Mouse (Mus musculus) CH12.LX (cell line): Measurements from ENCODE around the gene Serpina1f. TPM values are rescaled to one million over a fixed set of nuclear protein-coding genes. Genes with fewer than 3 reads are reported as not detected.
"Not testable (repeated sequence)": the region's sequence is repeated elsewhere in the genome, so short reads cannot be mapped to it uniquely, and the experiment has no call there.

Source experiments
- DNase-seq: peaks from one replicate; pipeline ENCODE4 v3.0.0-alpha.2; 2013; ENCODE audit errors: extremely low read depth
- H3K27ac ChIP-seq: 2 replicates; pipeline ENCODE4 v1.5.1; 2012; ENCODE audit warnings: low read depth, mild to moderate bottlenecking, control low read depth, moderate library complexity; ENCODE audit not compliant: insufficient read depth
- H3K27me3 ChIP-seq: replicated peaks from 2 replicates; pipeline ENCODE3; 2012; ENCODE audit warnings: inconsistent platforms
- H3K36me3 ChIP-seq, 2 experiments: replicated peaks in 1 of 2; 2 replicates each; pipeline versions ENCODE3 to v1.6.1; 2012; ENCODE audit warnings: inconsistent platforms in 1 of 2, low read length in 1 of 2, mild to moderate bottlenecking in 1 of 2, mixed read lengths in 1 of 2, moderate library complexity in 1 of 2; ENCODE audit not compliant: control insufficient read depth in 1 of 2, insufficient read depth in 1 of 2
- H3K4me1 ChIP-seq, 2 experiments: 2 replicates each; pipeline ENCODE4 v1.6.1; 2012; ENCODE audit warnings: inconsistent platforms in 1 of 2, moderate library complexity in 1 of 2; ENCODE audit not compliant: insufficient read depth in 2 of 2, control insufficient read depth in 1 of 2
- H3K4me2 ChIP-seq: 2 replicates; pipeline ENCODE4 v1.6.1; 2012; ENCODE audit warnings: low read depth, mild to moderate bottlenecking, control low read depth; ENCODE audit not compliant: poor library complexity, insufficient read depth, severe bottlenecking
- H3K4me3 ChIP-seq, 3 experiments: fragments of 150-350 bp in 1 of 3; sonication (generic) in 1 of 3; replicated peaks in 1 of 3; 2 replicates each; pipeline versions ENCODE3 to v1.5.1; 2011 to 2012; ENCODE audit warnings: low read depth in 2 of 3, low read length in 2 of 3, mild to moderate bottlenecking in 2 of 3, moderate library complexity in 2 of 3, control low read depth in 1 of 3, improper control_type of control experiment in 1 of 3, inconsistent platforms in 1 of 3, mixed read lengths in 1 of 3; ENCODE audit not compliant: poor library complexity in 1 of 3
- H3K79me2 ChIP-seq: replicated peaks from 2 replicates; pipeline ENCODE4 v1.6.1; 2012; ENCODE audit warnings: mild to moderate bottlenecking, moderate library complexity; ENCODE audit not compliant: control insufficient read depth, poor library complexity, insufficient read depth, severe bottlenecking; ENCODE audit errors: extremely low read depth
- H3K9ac ChIP-seq: 2 replicates; pipeline ENCODE4 v1.6.1; 2012; ENCODE audit warnings: low read depth, mild to moderate bottlenecking, control low read depth, moderate library complexity; ENCODE audit not compliant: insufficient read depth
- H3K9me3 ChIP-seq: replicated peaks from 2 replicates; pipeline ENCODE3; 2012; ENCODE audit warnings: low read length, inconsistent platforms, mixed read lengths
- CTCF ChIP-seq, 2 experiments: IDR thresholded peaks in 1 of 2; conservative IDR thresholded peaks in 1 of 2; 2 replicates each; pipeline ENCODE4 v1.5.1; 2011 to 2012; ENCODE audit warnings: low read depth in 2 of 2, low read length in 2 of 2, improper control_type of control experiment in 1 of 2, inconsistent platforms in 1 of 2, mild to moderate bottlenecking in 1 of 2, moderate library complexity in 1 of 2
- E2F4 ChIP-seq: IDR thresholded peaks from 2 replicates; pipeline ENCODE4 v1.6.1; 2011; ENCODE audit warnings: low read depth, low read length, improper control_type of control experiment; ENCODE audit not compliant: insufficient replicate concordance
- ELF1 ChIP-seq: IDR thresholded peaks from 2 replicates; pipeline ENCODE4 v1.6.1; 2014; ENCODE audit warnings: low read depth, mild to moderate bottlenecking, inconsistent platforms, low read length, improper control_type of control experiment
- ETS1 ChIP-seq: conservative IDR thresholded peaks from 2 replicates; pipeline ENCODE4 v1.6.1; 2012; ENCODE audit warnings: low read depth, mild to moderate bottlenecking, inconsistent platforms, low read length, improper control_type of control experiment, moderate library complexity
- GABPA ChIP-seq: IDR thresholded peaks from 2 replicates; pipeline ENCODE4 v1.6.1; 2012; ENCODE audit warnings: low read depth, low read length, improper control_type of control experiment, inconsistent platforms; ENCODE audit not compliant: insufficient replicate concordance
- IRF4 ChIP-seq: IDR thresholded peaks from 2 replicates; pipeline ENCODE4 v1.6.1; 2014; ENCODE audit warnings: low read depth, mild to moderate bottlenecking, inconsistent platforms, low read length, improper control_type of control experiment
- JUN ChIP-seq: IDR thresholded peaks from 2 replicates; pipeline ENCODE4 v1.6.1; 2011; ENCODE audit warnings: low read depth, mild to moderate bottlenecking, low read length, improper control_type of control experiment, moderate library complexity; ENCODE audit not compliant: insufficient read depth
- JUND ChIP-seq: conservative IDR thresholded peaks from 2 replicates; pipeline ENCODE4 v1.6.1; 2011; ENCODE audit warnings: low read depth, low read length, improper control_type of control experiment
- KAT2A ChIP-seq: IDR thresholded peaks from 2 replicates; pipeline ENCODE4 v1.6.1; 2012; ENCODE audit warnings: low read length, improper control_type of control experiment, inconsistent platforms; ENCODE audit not compliant: insufficient replicate concordance
- MAFK ChIP-seq: IDR thresholded peaks from 2 replicates; pipeline ENCODE4 v1.6.1; 2011; ENCODE audit warnings: low read length, improper control_type of control experiment; ENCODE audit not compliant: insufficient replicate concordance
- MAX ChIP-seq: IDR thresholded peaks from 2 replicates; pipeline ENCODE4 v1.6.1; 2011; ENCODE audit warnings: low read length, improper control_type of control experiment
- MAZ ChIP-seq: IDR thresholded peaks from 2 replicates; pipeline ENCODE4 v1.6.1; 2012; ENCODE audit warnings: low read depth, mild to moderate bottlenecking, inconsistent platforms, low read length, improper control_type of control experiment, moderate library complexity
- MXI1 ChIP-seq: IDR thresholded peaks from 2 replicates; pipeline ENCODE4 v1.6.1; 2011; ENCODE audit warnings: mild to moderate bottlenecking, low read depth, low read length, improper control_type of control experiment
- NRF1 ChIP-seq: IDR thresholded peaks from 2 replicates; pipeline ENCODE4 v1.6.1; 2014; ENCODE audit warnings: low read depth, mild to moderate bottlenecking, inconsistent platforms, low read length, improper control_type of control experiment, moderate library complexity
- PAX5 ChIP-seq: IDR thresholded peaks from 2 replicates; pipeline ENCODE4 v1.6.1; 2012; ENCODE audit warnings: low read length, inconsistent platforms, mixed read lengths
- RAD21 ChIP-seq: IDR thresholded peaks from 2 replicates; pipeline ENCODE4 v1.6.1; 2011; ENCODE audit warnings: low read depth, mild to moderate bottlenecking, low read length, improper control_type of control experiment, moderate library complexity
- RCOR1 ChIP-seq: conservative IDR thresholded peaks from 2 replicates; pipeline ENCODE4 v1.6.1; 2012; ENCODE audit warnings: low read depth, mild to moderate bottlenecking, inconsistent platforms, low read length, improper control_type of control experiment
- SMC3 ChIP-seq: IDR thresholded peaks from 2 replicates; pipeline ENCODE4 v1.6.1; 2011; ENCODE audit warnings: low read depth, low read length, improper control_type of control experiment
- TCF12 ChIP-seq: IDR thresholded peaks from 2 replicates; pipeline ENCODE4 v1.6.1; 2014; ENCODE audit warnings: low read depth, mild to moderate bottlenecking, inconsistent platforms, low read length, improper control_type of control experiment
- UBTF ChIP-seq: IDR thresholded peaks from 2 replicates; pipeline ENCODE4 v1.6.1; 2012; ENCODE audit warnings: low read depth, mild to moderate bottlenecking, inconsistent platforms, low read length, improper control_type of control experiment, moderate library complexity
- USF1 ChIP-seq: IDR thresholded peaks from 2 replicates; pipeline ENCODE4 v1.6.1; 2014; ENCODE audit warnings: low read depth, mild to moderate bottlenecking, inconsistent platforms, low read length, improper control_type of control experiment
- USF2 ChIP-seq: conservative IDR thresholded peaks from 2 replicates; pipeline ENCODE4 v1.6.1; 2011; ENCODE audit warnings: low read depth, low read length, improper control_type of control experiment
- ZC3H11A ChIP-seq: IDR thresholded peaks from 2 replicates; pipeline ENCODE4 v1.6.1; 2012; ENCODE audit warnings: low read depth, mild to moderate bottlenecking, inconsistent platforms, low read length, improper control_type of control experiment
- ZNF384 ChIP-seq: IDR thresholded peaks from 2 replicates; pipeline ENCODE4 v1.6.1; 2012; ENCODE audit warnings: low read depth, low read length, improper control_type of control experiment, inconsistent platforms
- dilution Hi-C: fragments of 300-500 bp; cut with MboI; formaldehyde crosslinking; loops from 2 replicates; pipeline ENCODE4 v1.14.3; 2020; ENCODE audit warnings: low sequenced_read_pairs; ENCODE audit not compliant: extremely low pct_unique_long_range_greater_than_20kb, extremely low pct_ligation_motif_present
- in situ Hi-C: fragments of 300-500 bp; cut with MboI; formaldehyde crosslinking; loops from 3 replicates; pipeline ENCODE4 v1.14.3; 2019; ENCODE audit warnings: low sequenced_read_pairs, low pct_ligation_motif_present, low pct_unique_long_range_greater_than_20kb, mixed read lengths
- polyA plus RNA-seq: library from polyadenylated mRNA; unstranded; fragments of >175 nt; gene quantifications from 2 replicates; pipeline ENCODE4 v1.2.1, GENCODE M21; 2012; ENCODE audit warnings: low read depth; ENCODE audit not compliant: insufficient read length
- total RNA-seq, 2 experiments: library from RNA; depleted of rRNA; stranded (reverse); fragments of 300-350 nt in 1 of 2; fragments of >200 nt in 1 of 2; gene quantifications; 2 replicates each; pipeline ENCODE4 v1.2.3; 2012 to 2014

The Serpina1f gene
- total and polyA plus RNA-seq, 3 experiments = not detected

DNA sequence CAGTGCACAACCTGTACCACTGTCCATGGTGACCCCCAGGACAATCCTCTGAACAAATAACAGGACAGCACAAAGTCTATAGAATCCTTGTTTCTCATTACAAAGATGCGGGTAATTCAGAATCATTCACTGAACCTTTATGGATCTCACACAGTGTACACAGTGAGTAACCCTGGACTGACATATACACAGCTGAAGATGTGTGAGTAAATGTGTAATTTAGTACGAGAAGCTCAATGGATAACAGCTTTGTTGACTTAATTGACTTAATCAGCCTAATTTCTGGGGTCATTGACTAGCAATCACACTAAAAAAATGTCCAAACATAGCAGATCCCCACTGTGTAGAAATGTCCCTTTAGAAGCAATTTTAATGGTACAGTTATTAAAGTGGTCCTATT, 14.2 kb downstream of the Serpina1f start:
- H3K79me2 ChIP-seq = no peaks in the 10 kb centered on the region
- H3K4me2 ChIP-seq = no peak overlapping the region
- no peaks in the 10 kb centered on the region for H3K36me3 ChIP-seq
- H3K4me3 ChIP-seq = no peak overlapping the region
- no peak overlapping the region for H3K27ac ChIP-seq
- TF ChIP-seq MXI1 (no peak), JUN (no peak), PAX5 (no peak), ZNF384 (no peak), JUND (no peak), MAZ (no peak), ELF1 (no peak), IRF4 (no peak), RCOR1 (no peak), TCF12 (no peak), MAFK (no peak), ZC3H11A (no peak), E2F4 (no peak), KAT2A (no peak), CTCF (conservative IDR thresholded peaks at IDR 0.05 in 1 of 2, IDR thresholded peaks at IDR 0.05 in 1 of 2; ENCODE audit: low read depth in 2 of 2, low read length in 2 of 2) (no peak)
- H3K27me3 ChIP-seq = peaks cover 87% of the 10 kb centered on the region
- H3K4me1 ChIP-seq = no peaks in the 10 kb centered on the region
- no peak for DNase-seq
- dilution Hi-C loops = no loop called here
- H3K9ac ChIP-seq = no peak overlapping the region
- in situ Hi-C loops = no loop called here
- no peaks in the 10 kb centered on the region for H3K9me3 ChIP-seq

DNA sequence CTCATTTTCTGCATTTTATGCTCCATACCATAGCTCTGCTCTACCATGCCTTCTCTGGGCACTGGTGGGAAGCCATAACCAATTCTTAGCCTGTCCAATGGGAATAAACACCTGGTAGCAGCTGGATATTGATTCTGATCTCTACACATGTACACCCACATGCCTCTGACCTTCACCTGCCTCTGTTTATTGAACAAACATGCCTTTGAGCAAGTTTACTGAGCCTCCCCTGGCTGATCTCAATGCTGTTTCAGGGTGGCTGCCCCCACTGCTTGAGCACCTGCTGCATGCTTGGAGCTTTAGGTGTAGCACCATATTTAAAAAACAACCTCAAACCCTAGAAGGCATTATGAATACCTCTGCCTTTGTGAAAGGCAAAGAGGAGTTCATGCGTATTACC, 15.5 kb downstream of the Serpina1f start:
- H3K79me2 ChIP-seq, DNase-seq, H3K27ac ChIP-seq, H3K4me3 ChIP-seq, H3K4me2 ChIP-seq, H3K9me3 ChIP-seq, H3K9ac ChIP-seq, in situ Hi-C loops, H3K4me1 ChIP-seq, dilution Hi-C loops, H3K36me3 ChIP-seq: not testable (repeated sequence)
- H3K27me3 ChIP-seq = peaks cover 87% of the 10 kb centered on the region

DNA sequence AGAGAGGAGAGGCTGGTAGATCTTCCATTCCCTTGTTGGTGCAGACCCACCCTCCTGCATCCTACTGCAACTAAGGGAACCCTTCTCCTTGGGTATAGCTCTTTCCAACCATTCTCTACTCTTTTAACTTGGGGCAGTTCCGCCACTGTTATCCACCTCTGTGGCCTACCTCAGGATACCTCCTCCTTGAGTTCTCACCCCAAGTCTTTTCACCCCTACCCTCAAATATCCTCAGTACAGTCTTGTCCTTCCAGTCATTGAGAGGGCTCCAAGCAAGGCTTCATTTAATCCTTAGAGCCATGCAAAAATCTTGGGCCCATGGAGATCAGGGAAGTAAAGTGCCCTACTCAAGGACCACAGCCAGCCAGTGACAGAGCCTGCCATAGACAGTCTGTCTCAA, 19.3 kb downstream of the Serpina1f start, which contains the start of gene Serpina16:
Serpina16 (minus strand) TSS at position 101 of the 400 bp plus-strand sequence.
- Histone ChIP-seq H3K4me2 (no peak within 1 kb of the TSS), H3K9me3 (no peaks in the 10 kb centered on the region)

More for the DNA sequence above, 19.3 kb downstream of the Serpina1f start, which contains the start of gene Serpina16:
- Histone ChIP-seq H3K27ac (no peak within 1 kb of the TSS), H3K4me3 (no peak within 1 kb of the TSS), H3K9ac (no peak within 1 kb of the TSS), H3K4me1 (no peaks in the 10 kb centered on the region), H3K36me3 (no peaks in the 10 kb centered on the region), H3K27me3 (peaks cover 88% of the 10 kb centered on the region), H3K79me2 (no peaks in the 10 kb centered on the region)
- TF ChIP-seq SMC3 (no peak), GABPA (no peak), RCOR1 (no peak), JUN (no peak), USF1 (no peak), ZC3H11A (no peak), USF2 (no peak), KAT2A (no peak), ZNF384 (no peak), UBTF (no peak), RAD21 (no peak), ETS1 (no peak), MXI1 (no peak), MAX (no peak), MAZ (no peak), NRF1 (no peak)
- no peak for DNase-seq
- dilution Hi-C loops = no loop called here
- in situ Hi-C loops = no loop called here
